Mouse (Mus musculus) CD4-positive, CD25-positive, alpha-beta regulatory T cell, adult 2 months (primary cell): Measurements from ENCODE around the gene Olfr1042.
"Not testable (repeated sequence)": the region's sequence is repeated elsewhere in the genome, so short reads cannot be mapped to it uniquely, and the experiment has no call there.

Source experiments
- DNase-seq: peaks from one replicate; pipeline ENCODE4 v3.0.0-alpha.2; 2012; ENCODE audit warnings: low read depth, low spot score

The Olfr1042 gene

GRCm38 (mm10) chr2:86161738-86162137 lies at the start of gene Olfr1042:
TSS of gene Olfr1042 (minus strand) at chr2:86161838.
- DNase-seq, result no peak

DNA sequence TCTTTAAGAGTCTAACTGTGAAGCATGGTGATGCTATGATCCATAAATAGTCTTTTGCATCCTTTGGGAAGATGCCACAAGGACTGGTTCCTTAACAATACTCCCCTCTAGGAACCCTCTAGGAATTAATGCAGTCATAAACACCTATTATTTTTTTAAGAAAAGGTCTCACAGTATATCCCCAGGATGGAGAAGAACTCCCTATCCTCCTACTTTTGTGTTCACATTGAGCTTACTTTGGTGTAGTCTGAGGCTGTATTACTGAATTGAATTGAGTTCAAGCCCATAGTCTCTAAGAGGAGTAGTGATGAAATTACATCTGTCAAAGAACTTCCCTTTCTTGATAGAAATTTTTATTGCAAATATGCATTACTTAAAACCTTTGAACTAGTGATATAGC lies 41.3 kb upstream of the Olfr1042 start, which contains the start of gene Olfr1045:
Olfr1045 (minus strand) TSS at position 101 of the 400 bp plus-strand sequence.
- DNase-seq, result no peak

DNA sequence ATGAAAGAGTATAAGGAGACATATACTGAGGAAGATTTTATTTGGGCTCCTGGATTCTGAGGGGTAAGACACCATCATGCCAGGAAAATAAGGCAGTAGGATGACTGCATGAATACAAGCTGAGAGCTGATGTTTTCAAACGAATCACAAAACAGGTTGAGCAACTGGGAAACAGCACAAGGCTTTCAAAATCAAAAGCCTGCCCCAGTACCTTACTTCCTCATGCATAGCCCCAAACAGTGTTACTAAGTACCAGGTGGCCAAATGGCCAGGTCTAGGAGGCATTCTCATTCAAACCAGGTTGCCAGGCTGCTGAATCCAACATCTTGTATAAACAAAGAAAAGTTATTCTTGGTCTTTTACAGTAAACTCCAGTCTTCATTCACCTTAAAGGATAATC lies 34.2 kb upstream of the Olfr1042 start:
- DNase-seq, result no peak

DNA sequence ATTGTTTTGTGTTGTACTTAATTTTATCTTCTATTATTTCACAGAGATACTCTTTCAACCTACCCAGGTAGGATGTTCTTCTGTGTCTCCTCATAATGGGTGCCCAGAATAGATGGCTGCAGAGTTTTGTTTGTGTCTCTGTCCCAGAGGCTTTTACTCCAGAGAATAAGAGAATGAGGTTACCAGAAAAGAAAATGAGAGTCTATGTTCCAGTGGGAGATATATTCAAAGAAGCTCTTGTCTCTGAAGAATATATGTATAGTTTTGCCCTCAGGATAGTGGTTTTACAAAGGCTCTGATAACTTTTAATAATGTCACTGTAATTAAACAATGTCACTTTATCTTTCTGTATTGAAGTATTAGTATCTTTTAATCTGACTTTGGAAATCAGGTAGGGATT lies 23.9 kb upstream of the Olfr1042 start, which contains the start of gene Olfr52:
Olfr52 (minus strand) TSS at position 101 of the 400 bp plus-strand sequence.
- no peak for DNase-seq

- DNase-seq, result no peak
These were observed 18.3 kb upstream of the Olfr1042 start for GRCm38 (mm10) chr2:86179950-86180349.

GRCm38 (mm10) chr2:86177720-86178119 lies 16.1 kb upstream of the Olfr1042 start, which contains the start of gene Olfr1044:
TSS of gene Olfr1044 (minus strand) at chr2:86177820.
- DNase-seq, result no peak

- not testable (repeated sequence) for DNase-seq
These were observed 13.8 kb upstream of the Olfr1042 start for GRCm38 (mm10) chr2:86175422-86175821.

DNA sequence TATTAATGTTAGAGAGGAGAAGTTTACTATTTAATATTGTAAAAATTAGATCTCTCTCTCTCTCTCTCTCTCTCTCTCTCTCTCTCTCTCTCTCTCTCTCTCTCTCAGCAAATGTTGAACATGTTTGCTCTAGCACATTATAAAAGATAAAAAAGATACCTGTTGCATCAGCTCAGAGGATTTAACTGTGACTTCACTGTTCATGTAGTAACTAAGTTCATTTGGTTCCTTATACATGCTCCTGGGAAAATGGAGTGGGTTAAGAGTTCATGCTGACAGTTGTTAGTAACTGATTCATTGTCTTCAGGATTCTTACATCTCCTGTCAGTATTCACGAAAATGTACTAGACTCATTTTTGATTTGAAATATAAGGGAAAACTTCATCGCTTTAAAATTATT lies 5.8 kb upstream of the Olfr1042 start, which contains the start of gene Olfr1043:
Olfr1043 (minus strand) TSS at position 101 of the 400 bp plus-strand sequence.
- no peak for DNase-seq

- DNase-seq, result no peak
These were observed 15.0 kb downstream of the Olfr1042 start, which contains the start of gene Olfr1040 for GRCm38 (mm10) chr2:86146632-86147031. TSS of gene Olfr1040 (minus strand) at chr2:86146732.

- DNase-seq, result no peak
These were observed 25.8 kb downstream of the Olfr1042 start, which contains the start of gene Olfr1039 for GRCm38 (mm10) chr2:86135828-86136227. TSS of gene Olfr1039 (minus strand) at chr2:86135928.
